Mouse (Mus musculus): ENCODE results near the gene Rftn2. TPM values are rescaled to one million over a fixed set of nuclear protein-coding genes. Genes with fewer than 3 reads are reported as not detected.

Rftn2 gene
- polyA plus RNA-seq, 1 experiment = 2.2 TPM

DNA sequence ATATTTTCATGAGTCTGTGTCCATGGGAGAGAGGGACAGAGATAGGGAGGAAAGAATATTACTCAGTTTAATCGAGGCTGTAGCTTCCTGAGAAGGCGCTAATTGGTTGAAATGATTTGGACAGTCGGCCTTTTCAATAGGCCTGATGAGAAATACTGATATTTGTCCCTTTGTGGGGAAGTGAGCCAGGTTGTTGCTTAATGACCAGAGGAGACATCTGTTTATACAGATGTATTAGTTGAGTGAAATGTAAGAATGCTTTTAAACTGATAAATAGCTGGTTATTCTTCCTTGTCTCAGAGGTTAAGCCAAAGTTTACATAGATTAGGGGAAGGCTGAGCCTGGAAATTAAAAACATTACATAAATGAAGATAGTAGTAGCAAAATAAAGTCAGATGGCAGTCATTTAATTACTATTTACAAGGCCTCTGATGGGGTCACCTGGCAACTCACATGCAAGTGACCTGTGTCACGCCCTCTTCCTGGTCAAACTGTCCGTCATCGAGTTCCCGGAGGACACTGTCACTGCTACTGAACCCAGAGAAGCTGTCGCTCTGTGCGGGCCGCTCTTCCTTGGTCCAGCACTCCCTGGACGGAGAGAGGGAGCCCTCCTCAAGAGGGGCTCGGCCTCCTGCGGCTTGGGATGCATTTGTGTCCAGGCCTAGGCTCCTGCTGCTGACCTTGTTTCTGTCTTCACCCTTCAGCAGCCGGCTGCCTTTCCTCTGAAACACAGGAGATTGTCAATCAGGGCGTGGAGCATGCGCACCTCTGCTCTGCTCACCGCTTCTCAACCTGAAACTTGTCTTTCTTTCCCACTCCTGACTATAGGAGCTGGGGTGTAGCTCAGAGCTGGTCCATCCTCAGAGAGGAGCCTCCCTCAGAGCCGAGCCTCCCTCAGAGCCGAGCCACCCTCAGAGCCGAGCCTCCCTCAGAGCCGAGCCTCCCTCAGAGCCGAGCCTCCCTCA is 54.9 kb downstream of the Rftn2 start:
- H3K27ac ChIP-seq (ENCODE audit: insufficient read depth, low read depth, low read length) = no peak overlapping the region
- H3K36me3 ChIP-seq (ENCODE audit: control insufficient read depth, insufficient read depth, low read length) = no peaks in the 10 kb centered on the region
- WGBS = 66% methylated on average over 22 of the region's 22 CpGs
- H3K4me3 ChIP-seq (ENCODE audit: insufficient read depth, low read depth, low read length) = no peak overlapping the region
- DNase-seq = no peak
- no peaks in the 10 kb centered on the region for H3K27me3 ChIP-seq (replicated peaks; ENCODE audit: control insufficient read depth, insufficient read depth, low read length)
- TF ChIP-seq POLR2A (IDR thresholded peaks at IDR 0.05; ENCODE audit: low read depth, low read length) (no peak), CTCF (conservative IDR thresholded peaks at IDR 0.05; ENCODE audit: insufficient read depth, insufficient read length, low read depth, low read length) (no peak)
- H3K4me1 ChIP-seq (ENCODE audit: control insufficient read depth, insufficient read depth, low read length) = no peaks in the 10 kb centered on the region; the same call in 1 of the 2 replicates

DNA sequence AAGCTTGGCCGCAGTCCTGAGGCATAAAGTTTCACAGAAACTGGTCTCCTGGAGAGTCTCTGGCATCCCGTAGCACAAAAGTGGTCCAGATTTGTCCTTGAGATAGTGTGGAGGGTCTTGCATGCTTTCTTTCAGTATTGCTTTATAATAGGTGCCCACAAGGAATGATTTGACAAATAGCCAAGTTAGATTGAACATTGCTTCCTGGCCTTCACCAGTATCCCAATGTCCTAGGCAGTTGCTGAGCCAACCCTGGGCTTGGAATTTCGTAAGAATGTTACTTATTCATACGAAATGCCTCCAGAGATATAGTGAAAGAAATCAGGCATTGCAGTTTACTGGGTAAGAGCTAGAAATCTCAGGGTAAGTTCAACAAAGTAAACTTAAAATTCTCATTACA is 58.0 kb downstream of the Rftn2 start:
- TF ChIP-seq POLR2A (IDR thresholded peaks at IDR 0.05; ENCODE audit: low read depth, low read length) = no peak
- no peak for TF ChIP-seq CTCF (conservative IDR thresholded peaks at IDR 0.05; ENCODE audit: insufficient read depth, insufficient read length, low read depth, low read length)
- Histone ChIP-seq H3K4me3 (ENCODE audit: insufficient read depth, low read depth, low read length) (no peak overlapping the region), H3K4me1 (ENCODE audit: control insufficient read depth, insufficient read depth, low read length) (no peaks in the 10 kb centered on the region; the same call in 1 of the 2 replicates), H3K27ac (ENCODE audit: insufficient read depth, low read depth, low read length) (no peak overlapping the region), H3K27me3 (replicated peaks; ENCODE audit: control insufficient read depth, insufficient read depth, low read length) (no peaks in the 10 kb centered on the region), H3K36me3 (ENCODE audit: control insufficient read depth, insufficient read depth, low read length) (no peaks in the 10 kb centered on the region)
- DNase-seq = no peak
- 94% methylated on average over 4 of the region's 4 CpGs for WGBS

DNA sequence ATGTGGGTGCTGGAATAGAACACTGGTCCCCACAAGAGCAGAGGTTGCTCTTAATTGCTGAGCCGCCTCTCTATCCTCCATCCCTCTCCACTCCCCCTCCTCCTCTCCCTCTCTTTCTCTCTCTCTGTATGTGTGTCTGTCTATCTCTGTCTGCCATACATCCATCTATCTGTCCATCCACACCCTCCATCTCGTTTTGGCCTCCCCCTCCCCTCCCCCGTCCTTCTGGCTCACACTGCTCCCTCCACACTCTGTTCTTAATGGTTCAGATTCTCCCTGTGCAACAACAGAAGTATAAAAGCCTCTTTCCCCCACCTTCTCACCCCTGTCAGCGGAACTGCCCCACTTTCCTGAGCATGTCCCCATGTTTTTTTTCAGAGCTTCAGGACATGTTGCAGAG is 59.0 kb downstream of the Rftn2 start:
- no peak for DNase-seq
- no peak overlapping the region for H3K27ac ChIP-seq (ENCODE audit: insufficient read depth, low read depth, low read length)
- 84% methylated on average over 4 of the region's 4 CpGs for WGBS

GRCm38 (mm10) chr1:55164005-55164404 is 62.6 kb downstream of the Rftn2 start:
- Histone ChIP-seq H3K4me1 (ENCODE audit: control insufficient read depth, insufficient read depth, low read length) (no peaks in the 10 kb centered on the region), H3K36me3 (ENCODE audit: control insufficient read depth, insufficient read depth, low read length) (no peaks in the 10 kb centered on the region), H3K27me3 (replicated peaks; ENCODE audit: control insufficient read depth, insufficient read depth, low read length) (no peaks in the 10 kb centered on the region), H3K27ac (ENCODE audit: insufficient read depth, low read depth, low read length) (no peak overlapping the region), H3K4me3 (ENCODE audit: insufficient read depth, low read depth, low read length) (no peak overlapping the region)
- 64% methylated on average over 5 of the region's 5 CpGs for WGBS
- DNase-seq = no peak
- TF ChIP-seq POLR2A (IDR thresholded peaks at IDR 0.05; ENCODE audit: low read depth, low read length) = no peak
- TF ChIP-seq CTCF (conservative IDR thresholded peaks at IDR 0.05; ENCODE audit: insufficient read depth, insufficient read length, low read depth, low read length) = no peak

More for the DNA sequence above, 59.0 kb downstream of the Rftn2 start:
- Histone ChIP-seq H3K4me3 (ENCODE audit: insufficient read depth, low read depth, low read length) (no peak overlapping the region), H3K4me1 (ENCODE audit: control insufficient read depth, insufficient read depth, low read length) (no peaks in the 10 kb centered on the region), H3K36me3 (ENCODE audit: control insufficient read depth, insufficient read depth, low read length) (no peaks in the 10 kb centered on the region), H3K27me3 (replicated peaks; ENCODE audit: control insufficient read depth, insufficient read depth, low read length) (no peaks in the 10 kb centered on the region)
- TF ChIP-seq POLR2A (IDR thresholded peaks at IDR 0.05; ENCODE audit: low read depth, low read length) (no peak), CTCF (conservative IDR thresholded peaks at IDR 0.05; ENCODE audit: insufficient read depth, insufficient read length, low read depth, low read length) (no peak)

DNA sequence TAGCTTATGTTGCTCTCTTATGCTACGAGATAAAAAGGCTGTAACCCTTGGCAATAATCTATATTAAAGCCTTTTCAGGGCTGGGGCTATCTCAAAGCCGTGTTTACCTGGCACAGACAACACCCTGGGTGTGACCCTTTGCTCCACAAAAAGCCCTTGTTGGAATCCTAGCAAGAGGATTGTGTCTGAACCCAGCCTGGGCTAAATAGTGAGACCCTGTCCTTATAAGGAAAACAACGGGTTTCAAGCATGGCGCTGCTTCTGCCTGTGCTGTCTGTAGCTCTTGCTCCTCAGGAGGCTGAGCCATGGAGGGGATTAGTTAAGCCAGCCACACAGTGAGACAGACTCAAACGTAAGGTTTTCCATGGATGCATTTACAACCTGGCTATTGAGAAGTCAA is 63.8 kb downstream of the Rftn2 start:
- no peaks in the 10 kb centered on the region for H3K4me1 ChIP-seq (ENCODE audit: control insufficient read depth, insufficient read depth, low read length)
- no peak for TF ChIP-seq CTCF (conservative IDR thresholded peaks at IDR 0.05; ENCODE audit: insufficient read depth, insufficient read length, low read depth, low read length)
- no peak for TF ChIP-seq POLR2A (IDR thresholded peaks at IDR 0.05; ENCODE audit: low read depth, low read length)
- H3K36me3 ChIP-seq (ENCODE audit: control insufficient read depth, insufficient read depth, low read length) = no peaks in the 10 kb centered on the region
- no peak overlapping the region for H3K27ac ChIP-seq (ENCODE audit: insufficient read depth, low read depth, low read length)
- H3K4me3 ChIP-seq (ENCODE audit: insufficient read depth, low read depth, low read length) = no peak overlapping the region
- 78% methylated on average over 5 of the region's 5 CpGs for WGBS
- H3K27me3 ChIP-seq (replicated peaks; ENCODE audit: control insufficient read depth, insufficient read depth, low read length) = no peaks in the 10 kb centered on the region
- no peak for DNase-seq

GRCm38 (mm10) chr1:55161895-55162294 is 64.7 kb downstream of the Rftn2 start:
- no peak overlapping the region for H3K27ac ChIP-seq (ENCODE audit: insufficient read depth, low read depth, low read length)
- H3K27me3 ChIP-seq (replicated peaks; ENCODE audit: control insufficient read depth, insufficient read depth, low read length) = no peaks in the 10 kb centered on the region
- no peaks in the 10 kb centered on the region for H3K36me3 ChIP-seq (ENCODE audit: control insufficient read depth, insufficient read depth, low read length)
- peak; percentile 9 for DNase-seq
- H3K4me1 ChIP-seq (ENCODE audit: control insufficient read depth, insufficient read depth, low read length) = no peaks in the 10 kb centered on the region
- H3K4me3 ChIP-seq (ENCODE audit: insufficient read depth, low read depth, low read length) = no peak overlapping the region
- TF ChIP-seq CTCF (conservative IDR thresholded peaks at IDR 0.05; ENCODE audit: insufficient read depth, insufficient read length, low read depth, low read length) (peak; percentile 61), POLR2A (IDR thresholded peaks at IDR 0.05; ENCODE audit: low read depth, low read length) (no peak)
- WGBS = 71% methylated on average over 7 of the region's 7 CpGs

- H3K27me3 ChIP-seq (replicated peaks; ENCODE audit: control insufficient read depth, insufficient read depth, low read length) = no peaks in the 10 kb centered on the region
- WGBS = 86% methylated on average over 17 of the region's 17 CpGs
- H3K27ac ChIP-seq (ENCODE audit: insufficient read depth, low read depth, low read length) = no peak overlapping the region
- no peaks in the 10 kb centered on the region for H3K4me1 ChIP-seq (ENCODE audit: control insufficient read depth, insufficient read depth, low read length)
- DNase-seq = no peak
- no peaks in the 10 kb centered on the region; the same call in 1 of the 2 replicates for H3K36me3 ChIP-seq (ENCODE audit: control insufficient read depth, insufficient read depth, low read length)
- H3K4me3 ChIP-seq (ENCODE audit: insufficient read depth, low read depth, low read length) = no peak overlapping the region
- TF ChIP-seq POLR2A (IDR thresholded peaks at IDR 0.05; ENCODE audit: low read depth, low read length) (no peak), CTCF (conservative IDR thresholded peaks at IDR 0.05; ENCODE audit: insufficient read depth, insufficient read length, low read depth, low read length) (no peak)
Observed at GRCm38 (mm10) chr1:55160831-55161638, 65.5 kb downstream of the Rftn2 start.
